Mouse (Mus musculus): ENCODE measurements at regions not wholly inside any gene's neighbourhood (a gene's known extent, or its start where the extent isn't known, plus 50 kb on each side); places are given as distances from the start of the nearest gene placed in this dataset.

GRCm38 (mm10) chr9:69814432-69814831 lies 53.7 kb upstream of the Foxb1 start:
- DNase-seq, result no peak

- no peak for DNase-seq
Measured at GRCm38 (mm10) chr9:69823179-69823966, 62.6 kb upstream of the Foxb1 start.

- no peak for DNase-seq
Measured at GRCm38 (mm10) chr9:69828428-69828827, 67.7 kb upstream of the Foxb1 start.

- DNase-seq, result no peak
Measured at GRCm38 (mm10) chr9:69835396-69835795, 74.7 kb upstream of the Foxb1 start.

GRCm38 (mm10) chr9:69839198-69839597 lies 78.5 kb upstream of the Foxb1 start:
- DNase-seq, result no peak

- no peak for DNase-seq
Measured at GRCm38 (mm10) chr9:69844712-69845111, 84.0 kb upstream of the Foxb1 start.

- no peak for DNase-seq
Measured at GRCm38 (mm10) chr9:69845210-69845609, 84.5 kb upstream of the Foxb1 start.

- no peak for DNase-seq
Measured at GRCm38 (mm10) chr9:69856621-69857020, 95.9 kb upstream of the Foxb1 start.

- no peak for DNase-seq
Measured at GRCm38 (mm10) chr9:69858619-69859018, 97.9 kb upstream of the Foxb1 start.

GRCm38 (mm10) chr9:69870182-69870581 lies 109.4 kb upstream of the Foxb1 start:
- no peak for DNase-seq

- no peak for DNase-seq
Measured at GRCm38 (mm10) chr9:69886351-69886750, 102.9 kb upstream of the Bnip2 start.

GRCm38 (mm10) chr9:69898016-69898415 lies 91.2 kb upstream of the Bnip2 start:
- DNase-seq, result no peak

GRCm38 (mm10) chr9:69899371-69899770 lies 89.9 kb upstream of the Bnip2 start:
- DNase-seq, result peak; percentile 5

- no peak for DNase-seq
Measured at GRCm38 (mm10) chr9:69900871-69901270, 88.4 kb upstream of the Bnip2 start.

GRCm38 (mm10) chr9:69907123-69907945 lies 81.9 kb upstream of the Bnip2 start:
- peak; percentile 7 for DNase-seq

GRCm38 (mm10) chr9:69910621-69911020 lies 78.6 kb upstream of the Bnip2 start:
- no peak for DNase-seq

- DNase-seq, result no peak
Measured at GRCm38 (mm10) chr9:69928126-69928525, 61.1 kb upstream of the Bnip2 start.

GRCm38 (mm10) chr9:69937863-69938262 lies 51.4 kb upstream of the Bnip2 start:
- DNase-seq, result no peak

Data from adrenal gland, postnatal 25 days (tissue).